Mouse (Mus musculus) thymus, postnatal 0 days (tissue): ENCODE data around the gene Iqcf4. TPM values are rescaled to one million over a fixed set of nuclear protein-coding genes. Genes with fewer than 3 reads are reported as not detected.

Experiments used
- polyA plus RNA-seq: library from polyadenylated mRNA; unstranded; fragments of >200 nt; fragmentation: Nextera tagmentation; extraction: Ambion mirVana; gene quantifications from 2 replicates; pipeline ENCODE4 v1.2.1, GENCODE M21; 2015

Gene Iqcf4
- polyA plus RNA-seq, 1 experiment from 2014 or later, result not detected

Other genes with a start within 250 kb of the Iqcf4 start
- gene Dusp7, start 202.4 kb downstream of the Iqcf4 start, polyA plus RNA-seq, result 9.1 and 11.3 TPM in 2 replicates
- 1,071 and 1,139 TPM in 2 replicates for gene Rpl29, start 141.5 kb downstream of the Iqcf4 start, polyA plus RNA-seq
- gene Acy1, start 132.7 kb downstream of the Iqcf4 start, polyA plus RNA-seq, result 17.4 and 18.3 TPM in 2 replicates
- 9.4 and 13.0 TPM in 2 replicates for gene Abhd14b, start 123.5 kb downstream of the Iqcf4 start, polyA plus RNA-seq
- 15.7 and 19.6 TPM in 2 replicates for gene Abhd14a, start 123.3 kb downstream of the Iqcf4 start, polyA plus RNA-seq
- gene Pcbp4, start 117.7 kb downstream of the Iqcf4 start, polyA plus RNA-seq, result 12.6 and 16.3 TPM in 2 replicates
- 0.17 and 0.20 TPM in 2 replicates for gene Gpr62, start 105.1 kb downstream of the Iqcf4 start, polyA plus RNA-seq
- gene Rrp9, start 95.0 kb downstream of the Iqcf4 start, polyA plus RNA-seq, result 56.8 and 62.7 TPM in 2 replicates
- gene Parp3, start 94.0 kb downstream of the Iqcf4 start, polyA plus RNA-seq, result 18.0 and 22.3 TPM in 2 replicates
- gene Iqcf1, start 71.0 kb downstream of the Iqcf4 start, polyA plus RNA-seq, result not detected in 2 replicates
- 0.26 and 0.27 TPM in 2 replicates for gene Iqcf5, start 56.4 kb downstream of the Iqcf4 start, polyA plus RNA-seq
- not detected in 2 replicates for gene Iqcf3, start 9.4 kb downstream of the Iqcf4 start, polyA plus RNA-seq
- not detected in 2 replicates for gene Iqcf6, start 55.6 kb upstream of the Iqcf4 start, polyA plus RNA-seq
- gene Grm2, start 85.1 kb upstream of the Iqcf4 start, polyA plus RNA-seq, result 0.10 and 0.12 TPM in 2 replicates
- 47.0 and 60.1 TPM in 2 replicates for gene Tex264, start 114.9 kb upstream of the Iqcf4 start, polyA plus RNA-seq
- 3.3 and 5.7 TPM in 2 replicates for gene Rad54l2, start 218.2 kb upstream of the Iqcf4 start, polyA plus RNA-seq